Mouse (Mus musculus) embryonic facial prominence, embryonic 13.5 days (tissue): ENCODE measurements around the gene Abcc1. TPM values are rescaled to one million over a fixed set of nuclear protein-coding genes. Genes with fewer than 3 reads are reported as not detected.

ENCODE experiments used
- ATAC-seq: fragments of 200-750 bp; cut with Nextera tagmentation; 2 replicates; pipeline ENCODE4 v1.8.0; 2017; ENCODE audit warnings: low read depth; ENCODE audit not compliant: insufficient number of reproducible peaks, insufficient read depth, low FRiP score, low TSS enrichment
- H3K27ac ChIP-seq: fragments of 300-500 bp; sonication (generic); 2 replicates; pipeline ENCODE4 v1.5.1; 2015; ENCODE audit warnings: moderate library complexity, mild to moderate bottlenecking, inconsistent platforms
- H3K27me3 ChIP-seq: fragments of 300-500 bp; sonication (generic); 2 replicates; pipeline ENCODE4 v1.6.1; 2015; ENCODE audit warnings: mild to moderate bottlenecking, inconsistent platforms
- H3K36me3 ChIP-seq: fragments of 300-500 bp; sonication (generic); 2 replicates; pipeline ENCODE4 v1.6.1; 2015; ENCODE audit warnings: mild to moderate bottlenecking, inconsistent platforms
- H3K4me1 ChIP-seq: fragments of 300-500 bp; sonication (generic); 2 replicates; pipeline ENCODE4 v1.6.1; 2015; ENCODE audit warnings: inconsistent platforms
- H3K4me2 ChIP-seq: fragments of 300-500 bp; sonication (generic); 2 replicates; pipeline ENCODE4 v1.6.1; 2015; ENCODE audit warnings: moderate library complexity, mild to moderate bottlenecking, inconsistent platforms
- H3K4me3 ChIP-seq: fragments of 300-500 bp; sonication (generic); 2 replicates; pipeline ENCODE4 v1.5.1; 2015; ENCODE audit warnings: mild to moderate bottlenecking, inconsistent platforms
- H3K9ac ChIP-seq: fragments of 300-500 bp; sonication (generic); 2 replicates; pipeline ENCODE4 v1.6.1; 2015; ENCODE audit warnings: mild to moderate bottlenecking, inconsistent platforms
- H3K9me3 ChIP-seq: fragments of 300-500 bp; sonication (generic); 2 replicates; pipeline ENCODE4 v1.6.1; 2016; ENCODE audit warnings: inconsistent platforms
- WGBS: fragments of 180-500 bp; shearing (Covaris S2); methylation state at CpG from one replicate; pipeline ENCODE4 v1.1.7; 2015; ENCODE audit warnings: mixed read lengths; 5-methylcytosine and 5-hydroxymethylcytosine counted together
- polyA plus RNA-seq: library from polyadenylated mRNA; unstranded; fragments of >200 nt; fragmentation: Nextera tagmentation; extraction: Ambion mirVana; gene quantifications from 2 replicates; pipeline ENCODE4 v1.2.1, GENCODE M21; 2015

Gene Abcc1
- polyA plus RNA-seq: 10.9 and 12.0 TPM in 2 replicates

- Histone ChIP-seq H3K9me3 (no peaks in the 10 kb centered on the region), H3K27ac (peak within 1 kb of the TSS; percentile 68), H3K9ac (peak within 1 kb of the TSS; percentile 83), H3K4me1 (peaks cover 16% of the 10 kb centered on the region), H3K36me3 (no peaks in the 10 kb centered on the region), H3K4me2 (peak within 1 kb of the TSS; percentile 89), H3K27me3 (no peaks in the 10 kb centered on the region), H3K4me3 (peak within 1 kb of the TSS; percentile 81)
- under 1% methylated on average over 63 of the region's 64 CpGs for WGBS
- ATAC-seq: peak; percentile 90
Observed at GRCm38 (mm10) chr16:14361362-14362098, at the start of gene Abcc1. TSS of gene Abcc1 (plus strand) at chr16:14361558.

GRCm38 (mm10) chr16:14312914-14313313, 48.4 kb upstream of the Abcc1 start:
- H3K36me3 ChIP-seq: peaks cover 51% of the 10 kb centered on the region
- ATAC-seq: no peak
- no peaks in the 10 kb centered on the region for H3K27me3 ChIP-seq
- no peak overlapping the region for H3K27ac ChIP-seq
- H3K9me3 ChIP-seq: no peaks in the 10 kb centered on the region
- peaks cover 12% of the 10 kb centered on the region for H3K4me1 ChIP-seq
- H3K9ac ChIP-seq: no peak overlapping the region
- no peak overlapping the region for H3K4me2 ChIP-seq
- H3K4me3 ChIP-seq: no peak overlapping the region
- WGBS: 91% methylated on average over 7 of the region's 7 CpGs

DNA sequence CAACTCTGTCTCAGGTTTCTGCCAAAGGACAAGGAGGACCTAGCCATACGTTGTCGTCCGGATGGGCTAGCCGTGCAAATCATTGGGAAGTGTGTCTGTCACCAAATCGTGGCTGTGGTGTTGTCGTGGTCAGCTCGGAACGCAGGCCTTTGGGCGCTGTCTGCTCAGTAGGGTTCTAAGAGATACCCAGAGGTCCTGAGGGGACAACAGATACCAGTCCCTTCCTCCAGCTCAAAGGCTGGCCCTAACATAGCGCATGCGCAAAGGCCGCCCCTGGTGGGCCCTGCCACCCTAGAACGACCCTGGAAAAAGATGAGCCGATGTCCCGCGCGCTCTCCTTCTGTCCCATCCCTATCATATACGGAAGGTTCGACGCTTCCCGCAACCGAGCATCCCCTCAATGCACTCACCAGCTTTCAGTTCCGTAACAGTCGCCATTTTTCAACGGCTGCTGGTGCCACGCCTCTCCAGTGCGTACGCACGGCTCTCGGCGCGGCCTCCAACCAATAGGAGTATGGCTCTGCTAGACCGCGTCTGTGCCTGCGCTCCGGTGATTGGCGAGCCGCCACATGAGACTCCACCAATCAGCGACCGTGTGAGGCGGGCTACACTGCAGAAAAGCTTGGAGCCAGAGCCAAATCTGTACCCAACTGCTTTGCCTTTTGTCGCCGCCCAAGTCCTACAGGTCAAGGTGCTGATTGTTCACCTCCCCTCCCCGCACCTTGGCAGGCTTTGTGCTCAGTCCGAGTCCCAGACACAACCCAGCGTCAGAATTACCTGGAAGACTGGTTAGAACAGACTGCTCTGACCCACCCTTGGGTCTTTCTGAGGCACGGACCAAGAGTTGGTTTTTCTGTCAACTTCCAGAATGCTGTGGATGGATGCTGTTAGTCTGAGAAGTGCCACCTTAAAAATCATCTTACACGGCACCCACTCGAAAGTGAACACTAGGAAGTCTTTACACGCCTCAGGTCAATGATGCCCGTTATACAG, 44.2 kb upstream of the Abcc1 start, which contains the start of gene Fopnl:
Gene Fopnl, minus strand, starts transcription at position 522 of the 993 bp plus-strand sequence.
- peak; percentile 100 for ATAC-seq
- 4% methylated on average over 51 of the region's 51 CpGs for WGBS
- H3K27ac ChIP-seq: peak within 1 kb of the TSS; percentile 71
- H3K9ac ChIP-seq: peak within 1 kb of the TSS; percentile 84
- peak within 1 kb of the TSS; percentile 70 for H3K4me2 ChIP-seq
- H3K36me3 ChIP-seq: peaks cover 15% of the 10 kb centered on the region
- peak within 1 kb of the TSS; percentile 77 for H3K4me3 ChIP-seq
- no peaks in the 10 kb centered on the region for H3K9me3 ChIP-seq
- no peaks in the 10 kb centered on the region for H3K27me3 ChIP-seq
- H3K4me1 ChIP-seq: peaks cover 12% of the 10 kb centered on the region

DNA sequence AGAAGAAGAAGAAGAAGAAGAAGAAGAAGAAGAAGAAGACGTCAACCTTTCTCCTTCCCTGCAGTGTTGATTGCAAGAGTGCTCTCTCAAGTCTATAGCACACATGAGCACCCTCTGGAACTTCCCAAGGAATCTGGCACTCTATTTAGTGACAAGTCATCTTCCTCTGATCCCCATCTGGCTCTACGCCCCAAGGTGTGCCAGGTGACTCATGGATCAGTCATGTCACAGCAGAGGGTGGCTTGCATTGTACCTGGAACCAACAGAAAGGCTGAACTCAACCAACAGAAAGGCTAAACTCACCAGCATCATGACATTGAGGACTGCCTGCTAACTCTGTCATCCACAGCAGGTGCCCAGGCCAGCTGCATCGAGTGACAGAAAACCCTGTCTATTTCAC, 41.7 kb upstream of the Abcc1 start:
- no peaks in the 10 kb centered on the region for H3K27me3 ChIP-seq
- no peak overlapping the region for H3K9ac ChIP-seq
- H3K36me3 ChIP-seq: no peaks in the 10 kb centered on the region
- no peak overlapping the region for H3K27ac ChIP-seq
- no peak for ATAC-seq
- WGBS: 84% methylated on average over 3 of the region's 3 CpGs
- H3K4me1 ChIP-seq: peaks cover 12% of the 10 kb centered on the region
- no peak overlapping the region for H3K4me2 ChIP-seq
- no peak overlapping the region for H3K4me3 ChIP-seq
- no peaks in the 10 kb centered on the region for H3K9me3 ChIP-seq

DNA sequence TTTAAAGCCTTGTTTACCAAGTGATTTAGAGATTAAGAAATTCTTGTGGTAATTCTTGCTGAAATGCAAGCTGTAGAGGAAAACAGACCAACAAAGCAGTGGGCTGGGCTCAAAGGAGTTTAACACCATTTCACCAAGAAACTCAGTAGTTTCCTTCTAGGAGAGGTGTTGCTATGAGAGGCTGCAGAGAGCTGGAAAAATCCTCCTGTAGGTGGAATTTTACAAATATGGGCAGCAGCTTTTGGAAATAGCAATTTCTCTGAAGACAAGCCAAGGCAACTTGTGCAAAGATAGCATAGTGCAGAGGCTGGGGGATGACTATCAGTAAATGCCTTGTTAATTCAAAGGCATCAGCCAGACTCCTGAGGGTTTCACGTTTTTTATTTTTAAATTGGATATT, 40.9 kb upstream of the Abcc1 start:
- H3K4me3 ChIP-seq: no peak overlapping the region
- no peaks in the 10 kb centered on the region for H3K27me3 ChIP-seq
- no peaks in the 10 kb centered on the region for H3K9me3 ChIP-seq
- 43% methylated on average over 1 of the region's 1 CpGs for WGBS
- peaks cover 10% of the 10 kb centered on the region for H3K4me1 ChIP-seq
- H3K4me2 ChIP-seq: no peak overlapping the region
- no peaks in the 10 kb centered on the region for H3K36me3 ChIP-seq
- H3K27ac ChIP-seq: no peak overlapping the region
- ATAC-seq: no peak
- no peak overlapping the region for H3K9ac ChIP-seq

GRCm38 (mm10) chr16:14328156-14328555, 33.2 kb upstream of the Abcc1 start:
- no peak overlapping the region for H3K4me3 ChIP-seq
- H3K4me2 ChIP-seq: no peak overlapping the region
- no peaks in the 10 kb centered on the region for H3K4me1 ChIP-seq
- no peak for ATAC-seq
- no peaks in the 10 kb centered on the region for H3K9me3 ChIP-seq
- H3K9ac ChIP-seq: no peak overlapping the region
- H3K27ac ChIP-seq: no peak overlapping the region
- H3K27me3 ChIP-seq: no peaks in the 10 kb centered on the region
- H3K36me3 ChIP-seq: no peaks in the 10 kb centered on the region
- WGBS: 50% methylated on average over 1 of the region's 1 CpGs

DNA sequence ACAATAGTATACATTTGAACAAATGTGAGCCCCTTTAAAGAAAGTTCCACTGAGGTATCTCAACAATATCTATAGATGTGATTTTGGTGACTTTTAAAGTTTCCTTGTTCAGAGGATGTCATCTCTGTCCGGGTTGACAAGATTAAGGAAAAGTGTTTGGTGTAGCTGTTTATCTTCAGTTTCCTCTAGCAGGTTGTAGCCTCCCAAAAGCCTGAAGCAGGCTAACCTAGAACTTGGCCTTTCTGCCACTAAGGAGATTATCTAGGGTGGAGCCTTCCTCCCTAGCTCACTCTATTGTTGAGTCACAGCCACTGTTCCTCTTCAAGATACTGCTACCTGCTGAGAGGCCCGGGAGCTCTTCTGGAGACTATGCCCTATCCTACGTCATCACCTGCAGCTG, 16.4 kb upstream of the Abcc1 start:
- H3K9me3 ChIP-seq: no peaks in the 10 kb centered on the region
- 70% methylated on average over 3 of the region's 3 CpGs for WGBS
- H3K4me3 ChIP-seq: no peak overlapping the region
- H3K36me3 ChIP-seq: no peaks in the 10 kb centered on the region
- H3K4me2 ChIP-seq: no peak overlapping the region
- ATAC-seq: no peak
- H3K4me1 ChIP-seq: no peaks in the 10 kb centered on the region
- no peak overlapping the region for H3K27ac ChIP-seq
- H3K9ac ChIP-seq: no peak overlapping the region
- no peaks in the 10 kb centered on the region for H3K27me3 ChIP-seq

DNA sequence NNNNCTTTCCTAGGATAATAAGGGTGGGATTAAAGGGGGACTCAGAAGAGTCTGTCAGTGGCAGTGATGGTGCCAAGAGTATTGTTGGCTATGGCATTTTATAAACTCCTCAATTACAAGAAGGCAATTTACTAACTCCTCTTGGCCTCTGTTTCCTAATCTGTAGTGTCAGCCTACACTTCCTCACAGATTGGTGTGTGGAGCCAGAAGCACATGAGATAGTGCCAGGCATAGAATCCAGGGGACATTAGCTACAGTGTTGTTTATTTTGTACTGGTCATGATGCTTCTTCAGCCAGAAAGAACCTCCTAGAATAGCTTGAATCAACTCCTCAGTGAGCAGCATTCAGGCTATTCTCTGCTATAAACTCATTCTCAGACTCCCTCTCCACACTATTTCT, 9.8 kb upstream of the Abcc1 start:
- no peak for ATAC-seq
- no peak overlapping the region for H3K27ac ChIP-seq
- no peaks in the 10 kb centered on the region for H3K9me3 ChIP-seq
- H3K4me1 ChIP-seq: no peaks in the 10 kb centered on the region; the same call in 1 of the 2 replicates
- no peak overlapping the region for H3K4me3 ChIP-seq
- H3K9ac ChIP-seq: no peak overlapping the region
- H3K4me2 ChIP-seq: no peak overlapping the region
- H3K36me3 ChIP-seq: no peaks in the 10 kb centered on the region
- H3K27me3 ChIP-seq: no peaks in the 10 kb centered on the region

GRCm38 (mm10) chr16:14352234-14352633, 9.1 kb upstream of the Abcc1 start:
- WGBS: 77% methylated on average over 3 of the region's 3 CpGs
- Histone ChIP-seq H3K36me3 (no peaks in the 10 kb centered on the region), H3K27ac (no peak overlapping the region), H3K9ac (no peak overlapping the region), H3K27me3 (no peaks in the 10 kb centered on the region), H3K4me3 (no peak overlapping the region), H3K4me2 (no peak overlapping the region), H3K9me3 (no peaks in the 10 kb centered on the region), H3K4me1 (no peaks in the 10 kb centered on the region; the same call in 1 of the 2 replicates)
- ATAC-seq: no peak

DNA sequence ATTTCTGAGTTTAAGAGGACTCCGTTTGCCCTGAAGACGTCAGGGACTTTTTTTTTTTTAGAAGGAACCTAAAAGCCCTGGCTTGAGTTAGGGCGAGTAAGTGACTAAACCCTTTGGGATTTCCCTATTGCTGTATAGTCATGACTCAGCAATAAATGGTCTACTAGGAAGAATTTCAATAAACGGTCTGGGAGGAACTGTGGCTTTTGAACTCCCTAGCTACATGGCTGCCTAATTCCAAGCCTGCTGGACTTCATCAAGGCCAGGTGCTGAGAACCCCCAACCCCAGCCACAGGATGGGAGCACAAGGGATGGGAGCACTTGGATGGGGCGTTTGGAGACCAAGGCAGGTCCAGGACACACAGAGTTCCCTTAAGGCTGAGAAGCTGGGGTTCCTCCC, 8.7 kb upstream of the Abcc1 start:
- Histone ChIP-seq H3K4me2 (no peak overlapping the region), H3K27ac (no peak overlapping the region), H3K4me3 (no peak overlapping the region), H3K36me3 (no peaks in the 10 kb centered on the region), H3K9ac (no peak overlapping the region), H3K9me3 (no peaks in the 10 kb centered on the region), H3K27me3 (no peaks in the 10 kb centered on the region), H3K4me1 (no peaks in the 10 kb centered on the region; the same call in 1 of the 2 replicates)
- WGBS: 60% methylated on average over 5 of the region's 5 CpGs
- no peak for ATAC-seq

GRCm38 (mm10) chr16:14357859-14358258, 3.5 kb upstream of the Abcc1 start:
- Histone ChIP-seq H3K9me3 (no peaks in the 10 kb centered on the region), H3K4me1 (peaks cover 13% of the 10 kb centered on the region), H3K4me2 (no peak overlapping the region), H3K27me3 (no peaks in the 10 kb centered on the region), H3K36me3 (no peaks in the 10 kb centered on the region), H3K9ac (no peak overlapping the region), H3K4me3 (no peak overlapping the region), H3K27ac (no peak overlapping the region)
- no peak for ATAC-seq
- WGBS: 64% methylated on average over 2 of the region's 2 CpGs
